Mouse (Mus musculus) layer of hippocampus, adult 9-10 months (tissue): ENCODE measurements at regions not wholly inside any gene's neighbourhood (a gene's known extent, or its start where the extent isn't known, plus 50 kb on each side); places are given as distances from the start of the nearest gene placed in this dataset.

Experiments used
- DNase-seq: peaks from one replicate; pipeline ENCODE4 v3.0.0; 2022; ENCODE audit warnings: low spot score

DNA sequence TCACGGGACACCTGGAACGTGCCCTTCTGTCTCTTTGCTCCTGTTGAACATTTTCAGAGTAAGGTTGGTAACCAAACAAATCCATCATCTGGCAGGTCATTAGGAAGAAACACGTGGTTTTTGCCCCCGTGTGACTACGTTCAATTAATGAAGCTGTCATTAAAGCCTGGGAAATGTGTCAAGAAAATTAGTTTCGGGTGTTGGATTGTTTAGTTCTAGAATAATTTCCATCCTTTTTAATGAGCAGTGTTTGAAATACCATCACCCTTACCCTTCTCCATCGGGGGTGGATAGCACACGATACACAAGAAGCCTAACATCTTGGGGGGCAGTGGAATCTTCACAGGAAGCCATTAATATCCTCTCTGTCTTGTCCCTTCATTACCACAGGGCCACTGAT, 107.7 kb downstream of the Far1 start:
- DNase-seq: no peak

DNA sequence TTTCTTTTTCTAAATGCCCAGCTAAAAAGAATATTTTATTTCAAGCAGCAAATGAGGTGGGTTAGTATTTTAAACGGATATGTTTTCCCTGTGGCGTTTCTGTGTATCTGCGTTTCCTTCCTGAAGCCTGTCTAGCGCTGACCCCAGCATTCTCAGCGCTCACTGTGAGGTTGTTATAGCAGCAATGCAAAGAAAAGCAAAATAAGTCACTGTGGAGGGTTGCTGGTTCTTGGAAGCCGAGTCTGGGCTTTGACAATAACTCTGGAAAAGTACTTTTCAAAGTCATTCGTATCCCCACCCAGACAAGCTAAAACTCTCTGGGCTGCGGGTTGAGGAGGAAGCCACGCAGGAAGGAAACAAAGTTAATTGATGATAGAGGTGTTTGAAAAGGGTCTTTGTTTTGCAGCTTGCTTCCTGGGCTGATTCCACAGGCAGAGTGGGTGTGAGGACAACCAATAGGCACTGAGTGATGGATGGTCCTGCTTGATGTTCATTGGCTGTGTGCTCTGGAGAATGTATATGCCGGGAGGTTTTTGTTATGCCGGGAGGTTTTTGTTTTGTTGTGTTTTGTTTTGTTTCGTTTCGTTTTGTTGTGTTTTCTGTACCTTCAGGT, 108.4 kb downstream of the Far1 start:
- no peak for DNase-seq

DNA sequence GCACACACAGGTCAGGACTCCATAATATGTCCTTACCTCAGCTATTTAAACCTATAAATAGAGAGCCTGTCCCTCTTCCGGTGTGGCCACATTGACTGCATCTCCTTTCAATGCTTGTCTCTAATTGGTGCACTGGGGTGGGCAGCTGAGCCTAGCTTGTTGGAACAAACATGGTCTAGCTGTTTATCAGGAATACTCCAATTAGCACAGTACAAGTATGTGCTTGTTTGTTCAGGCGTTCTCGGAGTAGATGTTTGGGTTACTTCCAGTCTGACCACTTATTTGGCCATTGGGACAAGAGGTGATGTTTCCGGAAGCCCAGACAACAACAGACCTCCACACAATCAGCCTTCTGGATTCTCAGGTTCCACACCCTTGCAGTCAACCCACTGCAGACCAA, 109.7 kb downstream of the Far1 start:
- no peak for DNase-seq

GRCm38 (mm10) chr7:113623962-113624361, 110.3 kb downstream of the Far1 start:
- DNase-seq: no peak

DNA sequence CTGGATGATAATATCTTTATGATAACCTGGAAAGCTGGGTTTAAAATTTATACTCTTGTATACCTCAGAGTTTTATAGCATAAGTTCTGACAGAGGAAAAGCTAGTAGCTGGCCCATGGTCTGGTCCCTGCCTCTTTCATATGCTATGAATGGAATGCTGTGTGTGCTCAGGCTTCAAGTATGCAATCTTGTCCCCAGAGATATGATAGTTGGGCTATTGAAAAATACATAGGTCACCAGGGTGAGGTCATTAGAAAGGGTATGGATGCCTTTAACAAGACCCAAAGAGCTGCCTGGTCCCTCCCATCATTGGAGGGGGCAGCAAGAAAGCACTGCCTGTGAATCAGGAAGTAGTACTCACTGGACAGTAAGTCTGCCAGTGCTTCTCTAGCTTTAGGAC, 113.1 kb downstream of the Far1 start:
- DNase-seq: no peak

- DNase-seq: no peak
These were observed 123.5 kb downstream of the Far1 start for GRCm38 (mm10) chr7:113637011-113637600.

- peak; percentile 26 for DNase-seq
These were observed 124.5 kb downstream of the Far1 start for GRCm38 (mm10) chr7:113638098-113638497.

GRCm38 (mm10) chr7:113642540-113642939, 123.3 kb upstream of the Spon1 start:
- no peak for DNase-seq

- DNase-seq: no peak
These were observed 115.2 kb upstream of the Spon1 start for GRCm38 (mm10) chr7:113650631-113651030.

- no peak for DNase-seq
These were observed 114.1 kb upstream of the Spon1 start for GRCm38 (mm10) chr7:113651696-113652095.

DNA sequence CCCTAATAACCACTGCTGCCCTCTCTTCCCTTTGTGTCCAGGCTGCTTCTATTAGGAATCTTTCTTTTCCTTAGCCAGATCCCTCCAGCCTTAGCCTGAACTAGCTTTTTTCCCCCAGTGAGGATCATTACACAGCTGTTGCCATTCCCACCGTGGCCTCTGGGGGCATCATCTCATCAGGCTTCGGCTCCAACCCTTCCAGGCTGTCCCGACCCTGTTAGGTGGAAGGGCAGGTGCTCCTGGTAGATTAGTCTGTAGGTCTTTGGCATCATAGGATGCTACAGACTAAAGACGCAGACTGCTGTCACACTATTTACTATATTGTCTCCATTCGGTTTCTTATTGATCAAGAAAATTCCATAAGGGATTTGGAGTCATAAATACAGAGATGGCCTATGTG, 112.7 kb upstream of the Spon1 start:
- peak; percentile 15 for DNase-seq

DNA sequence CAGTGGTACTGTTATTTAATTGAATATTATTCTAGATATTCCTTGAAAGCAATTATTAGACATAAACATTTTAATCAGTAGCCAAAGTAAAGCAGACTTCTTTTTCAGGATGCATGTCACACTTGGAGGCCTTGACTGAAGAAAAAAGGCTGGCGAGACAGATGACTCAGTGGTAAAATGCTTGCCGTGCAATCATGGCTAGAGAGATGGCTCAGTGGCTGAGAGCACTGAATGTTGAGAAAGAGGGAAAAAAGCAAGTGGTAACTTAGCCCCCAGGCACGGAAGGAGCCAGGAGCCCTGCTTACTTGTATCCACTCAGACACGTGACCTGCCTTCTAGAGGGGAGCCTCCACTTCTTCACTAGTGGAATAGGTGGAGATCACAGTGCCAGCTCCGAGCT, 110.5 kb upstream of the Spon1 start:
- no peak for DNase-seq

DNA sequence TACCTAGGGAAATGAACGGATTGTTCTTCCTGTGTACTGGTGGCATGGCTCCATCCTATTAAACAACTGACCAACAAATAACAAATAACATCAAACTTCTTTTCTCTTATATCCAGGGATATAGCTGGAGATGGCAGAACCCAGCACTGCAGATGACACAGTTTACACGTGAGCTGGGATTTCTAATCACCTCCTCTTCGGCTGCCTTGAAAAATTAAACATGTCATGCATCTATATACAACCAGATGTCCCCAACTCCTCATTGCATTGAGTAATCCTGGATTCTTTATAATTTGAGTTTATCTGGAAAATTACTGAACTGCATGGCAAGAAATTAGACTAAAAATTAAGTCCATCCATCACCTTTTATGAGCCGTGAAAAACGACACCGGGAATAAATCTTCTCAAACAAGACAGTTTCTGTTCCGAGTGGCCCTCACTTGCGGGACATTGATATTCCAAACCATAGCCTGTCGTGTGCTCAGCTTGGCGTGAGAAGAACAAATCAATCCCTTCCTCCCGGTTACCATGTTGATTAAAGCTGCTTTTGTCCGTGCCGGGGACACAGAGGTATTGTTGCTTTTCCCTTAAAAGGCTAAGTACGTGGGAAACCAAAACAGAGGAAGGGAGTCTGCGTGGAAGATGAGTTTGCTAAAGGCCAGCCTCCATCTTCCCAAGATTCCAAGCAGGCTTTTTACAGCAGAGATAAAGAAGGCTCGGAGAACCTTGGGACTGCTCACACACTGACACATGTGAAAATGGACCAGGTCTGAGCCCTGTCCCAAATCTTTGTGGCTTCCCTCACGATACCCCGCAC, 92.8 kb upstream of the Spon1 start:
- no peak for DNase-seq

DNA sequence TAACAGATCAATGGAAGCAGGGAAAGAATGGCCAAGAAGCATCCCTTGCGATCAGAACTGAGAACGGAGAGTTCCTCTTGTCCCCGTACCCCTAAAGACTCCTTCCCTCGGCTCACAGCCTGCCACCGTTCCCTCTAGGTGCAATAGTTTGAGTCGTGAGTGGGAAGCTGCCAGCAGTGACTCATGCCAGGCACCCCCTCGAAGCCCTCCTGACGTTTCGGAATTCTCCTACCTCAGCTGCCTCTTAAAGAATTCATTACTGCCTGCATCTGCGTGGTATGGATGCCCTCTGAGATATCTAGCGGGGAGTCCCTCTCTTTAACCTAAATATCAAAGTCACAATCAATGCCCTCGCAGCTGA, 92.2 kb upstream of the Spon1 start:
- DNase-seq: no peak

- DNase-seq: peak; percentile 18
These were observed 83.5 kb upstream of the Spon1 start for GRCm38 (mm10) chr7:113682271-113682670.

DNA sequence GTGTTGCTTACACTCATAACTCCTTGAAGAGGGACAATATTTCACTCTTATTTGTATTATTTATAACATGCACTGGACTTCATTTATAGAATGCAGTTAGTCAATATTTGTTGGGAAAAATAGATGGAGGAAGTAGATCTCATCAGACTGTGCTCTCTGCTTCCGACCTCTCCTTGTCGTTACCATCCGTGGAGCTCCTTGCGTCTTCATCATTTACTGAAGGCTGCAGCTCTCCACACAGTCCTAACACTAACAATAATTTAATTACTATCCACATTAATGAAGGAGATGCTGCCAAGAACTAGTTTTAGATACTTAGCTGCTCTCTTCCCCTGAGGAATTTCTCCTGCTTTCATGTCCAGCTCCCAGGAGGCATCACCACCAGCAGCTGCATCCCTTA, 80.4 kb upstream of the Spon1 start:
- DNase-seq: no peak

GRCm38 (mm10) chr7:113686527-113686926, 79.3 kb upstream of the Spon1 start:
- no peak for DNase-seq

DNA sequence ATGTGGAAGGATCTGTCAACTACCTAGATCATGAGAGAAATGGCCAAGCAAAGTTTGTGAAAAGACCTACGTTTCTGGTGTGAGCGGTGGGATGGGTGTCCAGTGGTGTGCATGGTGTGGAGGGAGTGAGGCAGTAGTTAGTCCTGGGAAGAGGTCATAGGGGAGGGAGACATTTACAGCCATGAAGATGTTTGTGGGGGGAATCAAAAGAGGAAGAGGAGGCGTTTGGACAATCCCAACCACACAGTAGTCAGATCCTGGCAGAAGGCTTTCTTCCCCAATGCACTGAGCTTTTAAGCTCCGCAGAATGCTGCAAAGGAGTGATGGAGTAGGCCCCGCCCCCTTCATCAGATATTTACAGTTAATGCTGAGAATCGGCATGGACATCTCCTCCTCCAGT, 78.2 kb upstream of the Spon1 start:
- no peak for DNase-seq

DNA sequence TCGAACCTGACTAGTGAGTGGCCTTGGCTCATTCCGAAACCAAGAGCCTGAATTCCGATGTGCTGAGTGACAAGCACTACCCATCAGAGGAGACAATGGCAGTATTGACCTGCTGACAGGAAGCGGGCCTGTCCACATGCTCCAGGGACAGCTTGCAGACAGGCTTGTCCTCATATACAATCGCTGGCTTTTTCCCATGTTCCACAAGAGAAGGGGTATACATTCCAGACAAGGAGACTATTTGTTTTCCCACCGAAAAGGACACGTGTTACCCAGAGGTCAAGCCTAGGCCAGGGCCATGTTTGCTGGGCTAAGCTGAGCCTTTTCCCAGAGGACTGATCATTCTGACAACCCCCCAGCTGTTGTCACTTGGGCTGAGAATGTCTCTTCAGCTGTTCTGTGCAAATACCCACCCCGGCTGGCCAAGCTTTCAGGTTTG, 77.5 kb upstream of the Spon1 start:
- no peak for DNase-seq

GRCm38 (mm10) chr7:113688717-113689116, 77.1 kb upstream of the Spon1 start:
- no peak for DNase-seq

GRCm38 (mm10) chr7:113689131-113689530, 76.7 kb upstream of the Spon1 start:
- DNase-seq: no peak

GRCm38 (mm10) chr7:113691756-113692155, 74.0 kb upstream of the Spon1 start:
- no peak for DNase-seq

DNA sequence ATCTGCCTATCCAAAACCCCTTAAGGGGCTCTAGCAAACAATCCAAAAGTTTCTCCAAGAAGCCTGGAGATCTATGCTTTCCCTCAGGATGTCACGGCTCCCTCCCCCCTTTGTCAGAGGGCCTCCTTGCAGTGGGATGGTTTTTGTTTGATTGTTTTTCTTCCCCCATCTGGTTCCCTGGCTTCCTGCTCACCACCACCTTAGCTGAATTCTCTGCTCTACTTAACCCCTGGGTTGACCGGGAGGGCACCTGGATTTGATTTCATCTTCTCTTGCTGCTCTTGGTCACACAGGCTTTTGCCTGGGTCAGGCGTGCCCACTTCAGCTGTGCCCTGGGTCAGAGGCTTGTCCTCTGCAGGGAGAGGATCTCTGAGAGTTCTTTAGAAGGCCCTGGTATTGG, 72.3 kb upstream of the Spon1 start:
- DNase-seq: no peak

- DNase-seq: no peak
These were observed 71.3 kb upstream of the Spon1 start for GRCm38 (mm10) chr7:113694466-113694865.
